Mouse (Mus musculus): ENCODE data around the gene Spata20. TPM values are rescaled to one million over a fixed set of nuclear protein-coding genes. Genes with fewer than 3 reads are reported as not detected.

The Spata20 gene
- polyA plus RNA-seq, 1 experiment, result 1,087 TPM

DNA sequence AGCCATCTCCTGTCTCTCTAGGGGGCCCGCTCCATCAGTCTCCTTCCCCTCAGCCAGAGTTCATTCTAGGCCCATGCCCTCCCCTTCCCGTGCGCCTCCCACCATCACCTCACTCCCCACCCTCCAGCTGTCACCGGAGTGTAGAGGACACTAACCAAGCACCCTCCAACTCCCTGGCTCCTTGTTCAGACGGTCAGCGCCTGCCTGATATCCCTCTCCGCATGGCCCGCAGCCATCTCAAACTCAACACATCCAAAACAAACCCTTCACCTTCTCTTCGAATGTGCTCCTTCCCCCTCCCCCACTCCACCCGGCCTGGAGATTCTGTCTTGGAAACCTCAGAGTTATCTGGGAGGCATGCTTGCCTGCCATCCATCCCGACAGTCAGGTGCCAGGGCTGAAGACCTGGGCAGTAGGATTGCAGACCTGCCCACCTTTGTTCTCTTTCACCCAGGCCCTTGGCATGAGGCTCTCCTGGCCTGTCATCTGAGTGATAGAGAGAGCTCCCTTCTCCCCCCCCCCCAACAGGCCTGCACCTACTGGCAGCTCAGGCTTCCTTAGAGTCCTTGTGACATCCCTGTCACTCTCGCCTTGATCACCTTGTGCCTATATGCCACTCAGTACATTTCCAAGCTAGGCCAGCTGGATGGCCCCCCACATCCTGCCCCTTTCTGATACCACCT, 34.7 kb downstream of the Spata20 start:
- no peaks in the 10 kb centered on the region for H3K27me3 ChIP-seq (ENCODE audit: control insufficient read depth, insufficient read depth, low read length)
- no peak overlapping the region for H3K27ac ChIP-seq (ENCODE audit: control insufficient read depth, insufficient read depth, low read depth, low read length)
- peaks cover 15% of the 10 kb centered on the region for H3K4me1 ChIP-seq (ENCODE audit: control insufficient read depth, insufficient read depth, low read length)

GRCm38 (mm10) chr11:94449886-94450285, 36.1 kb downstream of the Spata20 start:
- H3K36me3 ChIP-seq (ENCODE audit: control insufficient read depth, insufficient read depth, low read length), result no peaks in the 10 kb centered on the region

More for the DNA sequence above, 34.7 kb downstream of the Spata20 start:
- TF ChIP-seq POLR2A (IDR thresholded peaks at IDR 0.05; ENCODE audit: control insufficient read depth, low read depth, low read length), result no peak
- H3K36me3 ChIP-seq (ENCODE audit: control insufficient read depth, insufficient read depth, low read length), result no peaks in the 10 kb centered on the region
- no peak overlapping the region for H3K4me3 ChIP-seq (ENCODE audit: control insufficient read depth, low read depth, low read length)

DNA sequence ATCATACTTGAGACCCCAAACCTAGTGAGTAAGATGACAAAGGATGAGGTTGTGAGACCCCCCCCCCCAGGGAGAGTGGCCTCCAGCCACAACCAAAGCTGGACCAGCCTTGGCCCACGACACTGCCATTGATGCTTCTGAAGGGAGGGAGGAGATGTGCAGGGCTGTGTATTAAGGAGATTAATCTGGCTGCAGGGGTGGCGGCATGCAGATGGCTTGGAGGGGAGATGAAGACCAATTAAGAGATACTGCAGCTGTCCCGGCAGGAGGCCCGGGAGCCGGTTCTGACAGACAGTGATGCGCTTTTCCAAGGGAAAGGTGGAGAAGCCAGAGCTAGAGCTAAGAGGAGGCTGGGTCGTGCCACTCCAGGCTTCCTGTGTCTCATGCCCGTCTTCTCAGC, 36.7 kb downstream of the Spata20 start:
- Histone ChIP-seq H3K36me3 (ENCODE audit: control insufficient read depth, insufficient read depth, low read length) (no peaks in the 10 kb centered on the region), H3K4me3 (ENCODE audit: control insufficient read depth, low read depth, low read length) (no peak overlapping the region), H3K4me1 (ENCODE audit: control insufficient read depth, insufficient read depth, low read length) (peaks cover 15% of the 10 kb centered on the region), H3K27me3 (ENCODE audit: control insufficient read depth, insufficient read depth, low read length) (no peaks in the 10 kb centered on the region), H3K27ac (ENCODE audit: control insufficient read depth, insufficient read depth, low read depth, low read length) (no peak overlapping the region)
- TF ChIP-seq CTCF (IDR thresholded peaks at IDR 0.05; ENCODE audit: control insufficient read depth, insufficient read depth, insufficient replicate concordance, low read depth, low read length) (no peak), POLR2A (IDR thresholded peaks at IDR 0.05; ENCODE audit: control insufficient read depth, low read depth, low read length) (no peak)

More at GRCm38 (mm10) chr11:94449886-94450285, 36.1 kb downstream of the Spata20 start:
- Histone ChIP-seq H3K27me3 (ENCODE audit: control insufficient read depth, insufficient read depth, low read length) (no peaks in the 10 kb centered on the region), H3K4me1 (ENCODE audit: control insufficient read depth, insufficient read depth, low read length) (peaks cover 15% of the 10 kb centered on the region), H3K27ac (ENCODE audit: control insufficient read depth, insufficient read depth, low read depth, low read length) (no peak overlapping the region), H3K4me3 (ENCODE audit: control insufficient read depth, low read depth, low read length) (no peak overlapping the region)
- TF ChIP-seq CTCF (IDR thresholded peaks at IDR 0.05; ENCODE audit: control insufficient read depth, insufficient read depth, insufficient replicate concordance, low read depth, low read length) (no peak), POLR2A (IDR thresholded peaks at IDR 0.05; ENCODE audit: control insufficient read depth, low read depth, low read length) (no peak)

DNA sequence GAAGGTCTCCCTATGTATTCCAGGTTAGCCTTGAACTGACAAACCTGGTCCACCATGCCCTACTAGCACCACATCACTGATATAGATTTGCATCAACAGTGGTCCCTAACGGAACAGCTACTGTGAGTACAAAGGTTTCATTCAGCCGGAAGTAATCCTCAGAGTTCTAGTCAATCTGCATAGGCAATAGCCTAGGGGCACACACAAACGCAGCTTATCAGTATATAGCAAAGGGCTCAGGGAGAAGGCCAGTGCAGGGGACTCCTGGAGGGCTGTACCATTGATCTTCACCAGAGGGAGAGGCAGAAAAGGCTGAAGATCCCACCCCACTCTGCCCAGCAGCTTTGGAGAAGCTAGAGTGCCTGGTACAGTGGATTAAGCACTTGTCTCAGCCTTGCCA, 39.0 kb downstream of the Spata20 start:
- Histone ChIP-seq H3K36me3 (ENCODE audit: control insufficient read depth, insufficient read depth, low read length) (no peaks in the 10 kb centered on the region), H3K27ac (ENCODE audit: control insufficient read depth, insufficient read depth, low read depth, low read length) (no peak overlapping the region), H3K4me1 (ENCODE audit: control insufficient read depth, insufficient read depth, low read length) (peaks cover 15% of the 10 kb centered on the region), H3K27me3 (ENCODE audit: control insufficient read depth, insufficient read depth, low read length) (no peaks in the 10 kb centered on the region), H3K4me3 (ENCODE audit: control insufficient read depth, low read depth, low read length) (no peak overlapping the region)
- no peak for TF ChIP-seq POLR2A (IDR thresholded peaks at IDR 0.05; ENCODE audit: control insufficient read depth, low read depth, low read length)
- no peak for TF ChIP-seq CTCF (IDR thresholded peaks at IDR 0.05; ENCODE audit: control insufficient read depth, insufficient read depth, insufficient replicate concordance, low read depth, low read length)

GRCm38 (mm10) chr11:94445300-94445699, 40.7 kb downstream of the Spata20 start:
- TF ChIP-seq POLR2A (IDR thresholded peaks at IDR 0.05; ENCODE audit: control insufficient read depth, low read depth, low read length), result no peak
- no peak for TF ChIP-seq CTCF (IDR thresholded peaks at IDR 0.05; ENCODE audit: control insufficient read depth, insufficient read depth, insufficient replicate concordance, low read depth, low read length)
- H3K4me1 ChIP-seq (ENCODE audit: control insufficient read depth, insufficient read depth, low read length), result peaks cover 2% of the 10 kb centered on the region; the same call in 1 of the 2 replicates
- H3K27me3 ChIP-seq (ENCODE audit: control insufficient read depth, insufficient read depth, low read length), result no peaks in the 10 kb centered on the region
- H3K4me3 ChIP-seq (ENCODE audit: control insufficient read depth, low read depth, low read length), result no peak overlapping the region
- no peaks in the 10 kb centered on the region for H3K36me3 ChIP-seq (ENCODE audit: control insufficient read depth, insufficient read depth, low read length)
- H3K27ac ChIP-seq (ENCODE audit: control insufficient read depth, insufficient read depth, low read depth, low read length), result no peak overlapping the region

GRCm38 (mm10) chr11:94444829-94445228, 41.1 kb downstream of the Spata20 start:
- no peaks in the 10 kb centered on the region for H3K27me3 ChIP-seq (ENCODE audit: control insufficient read depth, insufficient read depth, low read length)
- peaks cover 2% of the 10 kb centered on the region; the same call in 1 of the 2 replicates for H3K4me1 ChIP-seq (ENCODE audit: control insufficient read depth, insufficient read depth, low read length)

GRCm38 (mm10) chr11:94441752-94442151, 44.2 kb downstream of the Spata20 start:
- H3K36me3 ChIP-seq (ENCODE audit: control insufficient read depth, insufficient read depth, low read length), result no peaks in the 10 kb centered on the region
- TF ChIP-seq CTCF (IDR thresholded peaks at IDR 0.05; ENCODE audit: control insufficient read depth, insufficient read depth, insufficient replicate concordance, low read depth, low read length) (no peak), POLR2A (IDR thresholded peaks at IDR 0.05; ENCODE audit: control insufficient read depth, low read depth, low read length) (no peak)
- H3K4me1 ChIP-seq (ENCODE audit: control insufficient read depth, insufficient read depth, low read length), result no peaks in the 10 kb centered on the region
- H3K27me3 ChIP-seq (ENCODE audit: control insufficient read depth, insufficient read depth, low read length), result no peaks in the 10 kb centered on the region
- no peak overlapping the region for H3K27ac ChIP-seq (ENCODE audit: control insufficient read depth, insufficient read depth, low read depth, low read length)
- H3K4me3 ChIP-seq (ENCODE audit: control insufficient read depth, low read depth, low read length), result no peak overlapping the region

More at GRCm38 (mm10) chr11:94444829-94445228, 41.1 kb downstream of the Spata20 start:
- Histone ChIP-seq H3K27ac (ENCODE audit: control insufficient read depth, insufficient read depth, low read depth, low read length) (no peak overlapping the region), H3K4me3 (ENCODE audit: control insufficient read depth, low read depth, low read length) (no peak overlapping the region), H3K36me3 (ENCODE audit: control insufficient read depth, insufficient read depth, low read length) (no peaks in the 10 kb centered on the region)
- TF ChIP-seq POLR2A (IDR thresholded peaks at IDR 0.05; ENCODE audit: control insufficient read depth, low read depth, low read length) (no peak), CTCF (IDR thresholded peaks at IDR 0.05; ENCODE audit: control insufficient read depth, insufficient read depth, insufficient replicate concordance, low read depth, low read length) (no peak)

Measured in testis, adult 2 months (tissue).